Mouse (Mus musculus): ENCODE measurements at regions not wholly inside any gene's neighbourhood (a gene's known extent, or its start where the extent isn't known, plus 50 kb on each side); places are given as distances from the start of the nearest gene placed in this dataset.

DNA sequence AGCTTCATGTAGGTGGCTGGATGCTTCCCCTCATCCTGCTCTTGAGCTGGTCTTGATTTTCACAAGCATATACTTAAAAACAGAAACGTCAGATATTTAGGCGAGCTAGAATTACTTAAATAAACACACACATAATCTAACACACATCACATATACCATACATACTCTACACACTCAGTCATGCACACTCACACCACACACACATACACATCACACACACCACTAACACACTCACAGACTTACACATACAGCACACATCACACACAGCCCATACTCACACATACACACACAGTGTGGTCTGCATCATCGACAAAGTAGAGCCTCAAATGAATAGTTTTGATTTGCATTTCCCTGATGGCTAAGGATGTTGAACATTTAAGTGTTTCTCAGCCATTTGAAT is 116.9 kb downstream of the Spry2 start:
- no peak for DNase-seq (ENCODE audit: low spot score)

DNA sequence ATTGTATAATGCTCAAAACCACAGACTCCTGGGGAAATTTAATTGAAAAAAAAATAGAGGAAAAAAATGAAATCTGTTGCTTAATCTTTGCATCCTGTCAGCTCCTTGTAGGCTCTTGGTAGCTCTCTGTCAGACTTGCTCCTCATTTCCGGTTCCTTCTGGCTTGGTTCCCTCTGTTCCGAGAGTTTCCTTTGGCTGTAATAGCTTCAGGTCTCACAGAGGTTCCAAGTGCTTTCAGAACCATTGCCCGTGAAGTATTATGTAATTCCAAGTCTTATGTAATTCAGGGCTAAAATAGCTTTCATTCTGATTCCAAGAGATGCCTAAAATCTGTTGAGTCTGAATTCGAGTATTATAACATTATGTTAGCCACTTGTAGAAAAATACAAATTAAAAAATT is 117.3 kb downstream of the Spry2 start:
- DNase-seq (ENCODE audit: low spot score): peak; percentile 53

DNA sequence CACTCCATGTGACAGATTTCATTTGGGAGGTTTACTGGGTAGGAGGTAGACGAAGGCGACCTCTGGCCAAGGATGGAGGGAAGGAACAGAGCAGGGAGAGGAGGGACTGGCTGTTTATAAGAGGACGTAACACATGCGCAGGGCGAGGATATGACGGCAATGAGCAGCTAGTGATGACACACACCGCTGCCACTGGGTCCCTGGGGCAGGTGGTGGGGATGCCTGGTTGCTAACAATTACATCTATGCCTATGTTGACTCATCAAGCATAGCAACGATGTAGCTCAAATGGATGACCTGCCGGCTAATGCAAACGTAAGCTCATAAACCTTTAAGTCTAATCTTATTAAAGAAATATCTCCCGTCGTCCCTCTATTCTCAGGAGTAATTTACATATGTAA is 122.9 kb downstream of the Spry2 start:
- DNase-seq (ENCODE audit: low spot score): no peak

DNA sequence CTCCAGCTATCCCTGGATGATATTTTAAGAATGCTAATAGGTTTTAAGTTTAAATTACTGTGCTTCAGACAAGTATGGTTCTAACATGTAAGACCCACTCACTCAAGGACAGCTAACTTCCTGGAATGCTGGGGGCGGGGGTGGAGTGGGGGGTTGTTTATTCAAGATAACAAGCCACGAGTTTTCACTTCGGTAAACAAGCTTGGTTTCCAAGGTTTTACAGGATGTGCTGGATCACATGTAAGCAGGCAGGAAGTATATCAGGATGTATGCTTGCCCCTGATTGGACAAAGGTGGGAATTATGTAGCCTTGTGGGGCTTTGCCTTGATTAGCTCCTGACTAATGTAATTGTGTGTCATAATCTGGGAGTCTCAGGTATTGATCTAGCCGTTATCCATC is 129.5 kb downstream of the Spry2 start:
- no peak for DNase-seq (ENCODE audit: low spot score)

DNA sequence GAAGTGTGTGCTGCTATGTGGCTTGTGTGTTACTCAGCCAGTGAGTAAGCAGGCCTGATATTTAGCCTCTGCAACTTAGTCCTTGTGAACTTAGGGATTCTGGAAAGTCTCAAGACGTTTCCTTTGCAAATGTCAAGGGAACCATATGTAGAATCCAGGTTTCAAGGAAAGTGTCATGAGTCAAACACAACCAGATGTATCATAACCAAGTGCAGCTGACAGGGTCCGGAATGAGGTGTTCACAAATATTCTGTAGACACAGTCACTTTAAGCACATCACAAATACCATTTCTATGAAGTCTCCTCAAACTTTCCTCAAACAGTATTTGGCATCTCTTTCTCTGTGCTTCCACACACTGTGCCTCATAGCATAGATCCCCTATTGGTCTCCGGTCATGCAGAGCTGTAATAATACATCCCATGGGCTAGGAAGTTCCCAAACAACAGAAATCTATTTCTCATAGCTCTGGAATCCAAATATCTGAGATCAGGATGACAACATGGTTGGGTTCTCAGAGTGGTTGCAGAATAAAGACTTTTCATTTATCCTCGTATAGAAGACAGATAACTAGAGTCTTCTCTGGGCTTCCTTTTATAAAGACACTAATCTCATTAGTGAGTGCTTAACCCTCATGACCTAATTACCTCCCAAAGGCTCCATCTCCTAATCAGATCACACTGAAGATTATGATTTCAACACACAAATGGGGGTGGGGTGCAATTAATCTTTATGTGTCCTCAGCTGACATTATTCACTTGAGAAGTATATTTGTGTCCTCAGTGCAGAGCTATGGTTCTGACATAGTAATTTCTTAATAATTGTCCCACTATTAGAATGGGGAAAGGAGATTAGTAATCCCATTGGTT is 143.9 kb downstream of the Spry2 start:
- no peak for DNase-seq (ENCODE audit: low spot score)

DNA sequence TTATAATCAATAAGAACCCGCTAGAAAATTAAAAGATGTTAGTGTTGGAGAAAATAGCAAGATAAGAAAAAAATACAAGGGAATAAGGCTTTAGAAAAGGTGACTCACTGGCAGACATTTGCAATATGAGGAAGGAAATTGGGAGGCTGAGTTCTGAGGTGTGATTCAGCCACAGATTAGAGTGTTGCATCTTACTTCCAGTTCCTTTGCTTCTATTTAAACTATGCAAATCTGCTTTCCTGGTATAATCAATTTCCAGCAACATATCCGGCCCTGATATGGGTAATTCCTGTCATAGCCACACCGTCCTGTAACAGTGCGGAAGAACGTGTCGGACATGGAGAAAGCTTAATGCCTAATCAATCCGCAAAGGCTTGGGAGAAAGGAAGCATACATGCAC is 144.9 kb downstream of the Spry2 start:
- DNase-seq (ENCODE audit: low spot score): no peak

DNA sequence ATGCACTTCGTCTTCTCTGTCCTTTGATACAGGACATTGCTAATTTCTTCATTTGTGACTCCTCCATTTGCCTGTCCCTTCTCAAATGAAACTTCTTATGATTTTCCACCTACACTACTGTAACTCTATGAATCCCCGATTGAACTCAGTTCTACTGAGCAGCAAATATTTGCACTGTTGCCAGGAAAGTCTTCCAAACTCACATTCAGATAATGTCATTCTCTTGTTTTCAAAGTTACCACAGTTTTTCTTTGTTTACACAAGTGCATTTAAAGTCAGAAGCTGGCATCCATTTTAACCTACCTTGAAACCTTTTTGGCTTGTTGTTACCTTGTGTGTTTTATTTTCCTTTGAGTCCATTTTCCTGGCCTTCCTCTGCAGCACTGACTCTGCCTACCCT is 152.0 kb downstream of the Spry2 start:
- no peak for DNase-seq (ENCODE audit: low spot score)

DNA sequence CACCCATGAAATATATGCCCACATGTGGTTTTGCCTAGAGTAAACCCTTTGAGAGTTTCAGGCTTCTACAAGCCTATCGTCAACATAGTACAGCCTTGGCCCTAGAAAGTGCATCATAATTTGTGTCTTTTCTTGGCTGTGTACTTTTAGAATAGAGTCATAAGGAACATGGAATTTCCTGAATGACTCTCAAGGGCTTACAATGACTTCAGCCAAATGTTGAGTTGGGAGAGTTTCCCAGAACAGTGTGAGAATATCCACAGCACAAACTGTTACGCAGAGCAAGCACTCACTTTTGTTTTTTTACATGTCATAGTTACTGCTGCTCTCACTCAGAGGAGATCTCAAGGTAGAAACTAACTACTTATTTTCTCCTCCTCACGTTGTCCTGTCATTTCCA is 152.5 kb downstream of the Spry2 start:
- DNase-seq (ENCODE audit: low spot score): no peak

DNA sequence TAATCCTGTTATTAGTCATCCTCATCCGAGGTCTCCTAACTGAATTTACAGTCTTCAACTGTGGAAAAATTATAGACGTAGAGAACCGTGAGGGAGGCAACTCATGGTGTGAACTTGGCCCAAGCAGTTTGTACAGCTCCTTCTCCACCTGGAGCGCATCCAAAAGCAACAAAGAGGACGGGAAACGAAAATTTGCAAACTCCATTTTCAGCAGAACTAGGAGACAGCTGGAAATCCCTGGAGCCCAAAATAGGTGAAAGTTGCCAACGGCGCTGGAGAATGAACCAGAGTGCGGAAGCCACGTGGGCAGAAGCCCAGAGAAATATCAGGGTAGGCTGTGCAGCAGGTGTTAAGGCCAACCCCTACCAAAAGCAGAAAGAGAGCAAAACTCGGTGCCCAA is 155.7 kb downstream of the Spry2 start:
- DNase-seq (ENCODE audit: low spot score): no peak

DNA sequence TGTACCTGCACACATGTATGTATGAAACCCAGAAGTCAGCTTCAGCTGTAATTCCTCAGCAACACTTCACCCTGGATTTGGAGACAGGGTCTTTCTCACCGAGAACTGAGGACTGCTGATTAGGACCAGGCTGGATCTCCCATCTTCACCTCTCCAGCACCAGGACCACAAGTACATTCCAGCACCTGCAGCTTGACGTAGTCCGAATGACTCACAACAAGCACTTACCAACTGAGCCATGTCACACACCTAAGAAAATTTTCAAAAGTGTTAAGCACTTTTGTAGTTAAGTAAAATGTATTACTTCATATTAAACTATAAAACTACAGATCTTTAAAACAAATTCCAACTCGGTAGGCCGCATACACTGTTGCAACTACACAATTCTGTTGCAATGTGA is 158.1 kb downstream of the Spry2 start:
- no peak for DNase-seq (ENCODE audit: low spot score)

DNA sequence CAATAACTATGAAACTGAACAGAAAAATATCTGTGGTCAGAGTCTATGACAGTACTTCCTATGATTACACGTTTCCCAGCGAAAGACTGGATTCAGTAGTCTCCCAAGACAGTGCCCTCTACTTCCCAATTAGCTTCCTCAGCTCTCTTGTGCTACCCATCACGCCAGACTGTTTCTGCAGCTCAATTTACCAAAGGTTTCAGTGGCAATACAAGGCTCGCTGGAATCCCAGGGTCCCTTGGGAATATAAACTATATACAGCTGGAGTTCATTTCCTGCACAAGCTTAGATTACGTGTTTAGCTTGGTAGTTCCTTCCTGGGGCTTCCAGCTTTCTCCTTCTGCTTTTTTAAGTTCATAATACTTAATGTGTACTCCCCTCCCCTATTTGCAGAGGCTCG is 160.3 kb downstream of the Spry2 start:
- DNase-seq (ENCODE audit: low spot score): no peak

DNA sequence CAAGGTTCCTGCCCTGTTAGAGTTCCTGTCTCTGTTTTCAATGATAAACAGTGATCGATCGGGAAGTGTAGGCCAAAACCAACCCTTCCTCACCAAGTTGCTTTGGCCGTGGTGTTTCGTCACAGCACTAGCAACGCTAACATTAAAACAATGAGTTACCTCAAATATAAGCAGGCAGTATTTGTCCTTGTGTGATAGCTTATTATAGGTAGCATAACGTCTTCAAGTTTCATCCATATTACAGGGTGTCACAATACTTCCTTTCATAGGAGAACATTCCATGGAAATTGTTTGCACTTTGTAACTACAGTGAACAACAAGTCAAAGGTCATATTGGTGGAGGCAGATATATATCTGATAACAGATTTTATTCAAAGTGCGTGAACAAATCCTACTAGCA is 162.3 kb downstream of the Spry2 start:
- no peak for DNase-seq (ENCODE audit: low spot score)

DNA sequence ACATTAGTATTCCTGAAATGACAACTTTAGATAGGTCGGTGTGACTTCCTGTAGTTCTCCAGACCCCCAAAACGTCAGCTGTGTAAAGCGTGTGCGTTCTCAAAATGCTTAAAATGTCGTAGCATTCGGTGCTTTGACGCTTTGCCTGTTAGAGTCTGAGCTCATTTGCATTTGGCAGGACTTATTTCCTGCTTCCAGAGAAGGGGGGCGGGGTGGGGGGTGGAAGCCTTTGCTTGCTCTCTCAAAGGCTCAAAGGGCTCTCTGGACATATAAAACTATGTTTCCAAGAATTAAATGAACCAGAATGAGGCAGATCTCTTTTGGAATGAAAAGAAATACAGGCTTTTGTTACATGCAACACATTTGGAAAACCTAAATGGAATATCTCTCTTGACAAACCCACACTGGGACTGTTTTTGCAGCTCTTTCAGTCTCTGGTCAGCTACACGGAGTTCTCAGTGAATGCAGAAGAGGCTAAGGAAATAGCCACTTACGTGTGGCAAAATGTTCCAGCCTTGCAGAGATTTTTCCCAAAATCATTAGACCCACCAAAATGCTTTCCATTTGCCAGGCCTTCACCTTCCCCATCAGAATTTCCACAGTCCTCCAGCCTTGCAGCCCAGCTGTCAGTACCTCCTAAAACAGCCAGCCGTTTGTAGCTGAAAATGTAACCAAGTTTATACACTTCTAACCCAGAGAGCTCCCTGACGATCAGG is 163.4 kb downstream of the Spry2 start:
- DNase-seq (ENCODE audit: low spot score): no peak

DNA sequence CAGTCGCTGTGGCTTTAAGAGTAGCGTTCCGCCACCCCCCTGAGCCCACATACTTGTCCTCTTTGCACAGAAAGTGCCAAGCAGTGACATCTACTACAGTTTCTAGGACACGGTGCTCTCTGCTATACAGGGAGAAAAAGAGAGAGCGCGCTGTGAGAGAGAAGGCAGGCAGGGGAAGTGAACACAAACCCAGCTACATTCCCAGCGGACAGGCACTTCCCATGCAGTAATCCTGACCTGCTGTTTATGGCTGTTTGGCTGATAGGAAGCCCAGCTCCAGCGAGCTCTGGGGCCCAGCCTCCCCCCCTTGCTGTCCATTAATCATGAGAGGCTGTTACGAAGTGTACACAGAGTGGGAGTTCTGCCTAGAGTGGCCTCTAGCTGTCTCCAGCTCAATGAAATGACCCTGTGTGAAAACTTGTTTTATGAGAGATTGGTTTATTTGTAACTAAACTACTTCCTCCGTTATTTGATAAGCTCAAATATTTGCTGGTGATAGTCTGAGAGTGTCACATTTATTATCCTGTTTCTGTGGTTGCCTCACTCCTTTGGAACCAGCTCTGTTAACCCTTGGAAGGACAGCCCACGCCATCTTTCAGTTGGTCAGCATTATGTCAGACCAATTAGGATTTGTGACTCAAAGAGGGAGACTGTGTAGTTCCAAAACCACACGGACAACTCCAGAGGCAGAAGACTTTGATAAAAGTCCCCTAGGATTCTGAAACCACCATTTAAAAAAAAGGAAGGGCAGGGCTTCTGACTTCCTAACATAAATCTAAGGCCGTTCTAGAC is 164.2 kb downstream of the Spry2 start:
- DNase-seq (ENCODE audit: low spot score): no peak

DNA sequence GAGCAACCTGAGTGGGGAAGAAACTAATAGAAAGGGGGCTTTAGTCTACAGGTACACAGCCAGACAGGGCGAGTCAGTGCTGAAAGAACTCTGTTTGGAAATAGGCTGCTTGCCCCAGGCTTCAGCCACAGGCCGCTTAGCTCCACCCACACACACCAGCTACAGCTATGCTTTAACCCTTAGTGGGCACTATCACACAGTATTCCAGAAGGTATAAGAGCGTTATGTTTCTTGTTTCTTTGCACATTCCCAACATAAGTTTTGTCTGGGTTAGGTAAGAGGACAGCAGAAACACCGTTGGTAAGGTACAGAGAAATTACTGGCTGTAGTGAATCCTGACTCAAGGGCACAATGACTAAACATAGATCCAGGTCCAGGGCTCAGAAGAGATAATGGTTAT is 165.8 kb downstream of the Spry2 start:
- no peak for DNase-seq (ENCODE audit: low spot score)

DNA sequence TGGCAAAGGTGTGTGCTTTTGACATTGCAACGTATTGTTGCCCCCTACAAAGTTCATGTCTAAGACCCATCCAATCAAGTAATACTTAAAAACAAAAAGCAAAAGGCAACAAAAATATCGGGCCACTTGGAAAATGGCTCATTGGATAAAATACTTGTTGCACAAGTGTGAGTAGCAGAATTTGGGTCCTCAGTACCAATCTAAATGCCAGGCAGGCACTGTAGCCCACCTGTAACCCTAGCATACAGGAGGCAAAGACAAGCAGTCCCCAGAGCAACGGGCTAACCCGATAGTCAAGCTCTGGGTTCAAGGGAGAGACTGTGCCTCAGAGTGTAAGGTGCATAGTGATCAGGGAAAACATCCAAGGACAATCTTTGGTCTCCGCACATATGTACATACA is 167.8 kb downstream of the Spry2 start:
- no peak for DNase-seq (ENCODE audit: low spot score)

DNA sequence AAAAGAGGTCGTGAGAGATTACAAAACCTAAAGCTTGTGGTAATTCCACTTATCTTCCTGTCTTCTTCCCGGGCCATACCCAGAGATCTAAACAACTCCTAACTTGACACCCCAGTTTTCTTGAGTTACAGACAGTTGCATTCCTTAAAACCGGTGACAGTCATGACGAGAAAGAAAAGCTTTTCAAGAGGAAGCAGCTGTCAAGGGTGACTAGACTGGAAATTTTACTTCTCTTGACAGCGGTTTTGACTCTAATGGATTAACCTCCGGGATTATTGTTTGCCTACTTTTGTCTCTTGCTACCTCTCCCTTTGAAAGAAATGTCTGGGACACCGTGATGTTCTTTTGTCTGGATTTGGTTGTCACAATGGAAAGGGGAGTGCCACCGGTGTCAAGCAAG is 170.9 kb downstream of the Spry2 start:
- no peak for DNase-seq (ENCODE audit: low spot score)

DNA sequence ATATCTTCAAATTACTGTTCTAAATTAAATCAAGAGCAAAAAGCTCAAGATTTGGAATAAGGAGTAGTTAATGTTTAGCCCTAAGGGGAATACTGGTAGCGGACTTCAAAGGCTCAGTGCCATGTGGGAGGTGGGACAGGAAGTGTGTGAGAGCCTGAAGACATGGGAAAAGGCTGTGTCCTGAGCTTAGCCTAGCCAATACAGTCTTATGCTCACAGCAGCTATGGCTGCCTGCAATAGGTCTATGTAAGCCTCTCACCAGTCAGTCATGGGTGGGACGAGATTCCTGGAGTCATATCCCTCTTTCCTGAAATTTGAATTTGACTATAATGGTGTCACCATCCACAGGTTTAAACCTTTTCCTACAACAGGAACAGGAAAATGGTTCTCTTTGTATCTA is 173.7 kb downstream of the Spry2 start:
- no peak for DNase-seq (ENCODE audit: low spot score)

DNA sequence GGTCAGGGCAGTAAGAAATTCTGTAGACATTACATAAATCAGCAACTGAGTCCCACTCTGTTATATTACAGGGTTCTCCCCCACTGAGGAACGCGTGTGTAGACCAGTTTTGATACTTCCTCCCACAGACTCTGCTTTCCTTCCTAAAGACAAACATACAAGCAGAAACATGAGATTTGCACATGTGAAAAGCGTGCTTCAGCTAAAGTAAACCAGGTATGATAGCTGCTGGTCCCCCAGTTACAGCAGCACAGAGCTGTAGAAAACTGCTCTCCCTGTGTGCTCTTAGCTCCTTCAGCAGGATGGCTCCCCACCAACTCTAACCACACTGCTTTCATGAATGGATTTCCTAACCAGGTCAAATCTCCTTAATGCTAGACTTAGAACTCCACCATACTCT is 175.0 kb downstream of the Spry2 start:
- no peak for DNase-seq (ENCODE audit: low spot score)

DNA sequence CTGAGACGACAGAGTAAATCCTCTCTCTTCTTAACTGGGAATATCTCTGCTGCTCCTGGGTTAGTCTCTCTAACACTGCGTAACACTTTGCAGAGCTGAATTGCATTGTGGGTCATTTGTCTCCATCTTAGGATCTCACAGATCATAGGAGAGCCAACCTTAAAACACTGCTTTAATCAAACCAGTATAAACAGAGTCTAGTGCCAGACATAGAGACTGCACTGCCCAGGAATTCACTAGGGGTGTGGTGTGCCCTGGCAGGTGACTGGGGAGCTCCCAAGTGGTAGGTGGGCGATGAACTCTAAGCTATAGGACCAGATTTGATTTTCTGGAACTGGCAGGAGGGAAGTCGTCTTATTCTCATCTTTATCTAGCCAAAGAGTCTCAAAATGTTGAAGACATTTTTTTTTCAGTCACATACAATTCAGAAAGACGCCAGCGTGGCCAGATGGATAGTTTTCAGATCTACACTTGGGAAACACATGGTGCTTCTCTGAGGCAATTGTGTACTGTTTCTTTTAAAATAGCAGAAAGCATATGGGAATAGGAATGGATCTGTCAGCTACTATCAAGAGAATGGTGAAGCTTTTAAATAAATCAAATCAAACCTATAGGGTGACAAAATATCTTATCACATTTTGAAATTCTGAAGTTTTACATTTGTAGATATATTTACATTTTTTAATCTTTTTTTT is 175.7 kb downstream of the Spry2 start:
- no peak for DNase-seq (ENCODE audit: low spot score)

DNA sequence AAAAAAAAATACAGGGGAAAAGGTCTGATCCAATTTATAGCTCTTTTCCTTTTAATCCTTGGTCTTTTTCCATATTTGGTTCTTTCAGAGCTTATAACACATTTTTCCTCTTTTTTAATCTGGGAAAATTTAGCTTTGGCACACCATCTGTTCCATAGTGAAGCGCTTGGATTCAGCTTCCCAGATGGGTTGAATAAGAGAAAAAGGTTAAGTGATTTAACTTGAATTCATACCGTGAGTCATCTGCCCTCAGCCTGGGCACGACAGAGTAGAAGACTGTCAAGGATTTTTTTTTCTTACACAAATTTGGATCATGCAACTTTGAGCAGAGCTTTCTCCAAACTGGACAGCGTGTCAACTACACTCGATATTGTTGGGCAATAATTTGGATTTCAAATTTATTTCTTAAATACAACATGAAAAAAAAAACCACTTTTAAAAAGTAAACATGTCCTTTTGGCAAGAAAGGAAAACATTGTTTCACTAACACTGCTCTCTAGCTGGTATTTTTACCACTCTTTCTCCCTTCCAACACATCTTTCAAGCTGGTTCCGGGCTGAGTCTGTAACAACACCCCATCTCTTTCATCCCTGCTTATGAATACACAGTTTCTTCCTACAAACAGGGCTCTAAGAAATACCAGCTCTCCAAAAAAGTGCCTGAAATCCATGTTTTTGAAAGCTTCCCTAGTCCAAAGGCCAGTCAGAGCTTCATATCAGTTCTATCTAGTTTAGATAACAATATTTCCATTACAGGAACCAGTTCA is 177.8 kb downstream of the Spry2 start:
- DNase-seq (ENCODE audit: low spot score): no peak

DNA sequence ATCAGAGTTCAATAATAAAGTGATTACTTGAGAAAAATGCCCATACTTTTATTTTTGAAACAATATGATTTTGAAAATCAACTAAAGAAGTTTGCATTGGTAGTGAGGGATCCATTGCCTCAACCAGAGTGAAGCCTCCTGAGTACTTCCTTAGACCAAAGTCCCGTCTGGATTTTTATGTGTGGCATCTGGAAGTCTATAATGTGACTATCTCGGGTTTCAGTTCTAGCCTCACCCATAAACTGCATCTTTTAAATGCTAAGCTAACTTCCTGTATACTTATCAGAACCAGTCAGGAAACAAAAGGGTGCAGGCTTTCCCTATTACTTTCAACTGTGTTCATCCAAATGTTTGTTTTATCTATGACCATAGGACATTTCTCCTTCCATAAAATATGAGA is 178.8 kb downstream of the Spry2 start:
- DNase-seq (ENCODE audit: low spot score): no peak

All from layer of hippocampus, adult 9-10 months (tissue).